Mouse (Mus musculus) heart, postnatal 36 days (tissue): ENCODE data around the gene Rbm6. TPM values are rescaled to one million over a fixed set of nuclear protein-coding genes. Genes with fewer than 3 reads are reported as not detected.

Source experiments
- DNase-seq, 2 experiments: peaks; one replicate each; pipeline ENCODE4 v3.0.0; 2021 to 2022
- intact Hi-C: fragments of 180-260 bp; cut with DNase I; formaldehyde crosslinking; loops from one replicate; pipeline ENCODE4 v1.15.1; 2025
- total RNA-seq, 2 experiments: library from RNA; stranded (reverse); gene quantifications; 2 replicates each; pipeline ENCODE4 v1.2.3; 2021

Gene Rbm6
- total RNA-seq, result 10 to 100 TPM; 29.0 to 30.7 TPM

DNA sequence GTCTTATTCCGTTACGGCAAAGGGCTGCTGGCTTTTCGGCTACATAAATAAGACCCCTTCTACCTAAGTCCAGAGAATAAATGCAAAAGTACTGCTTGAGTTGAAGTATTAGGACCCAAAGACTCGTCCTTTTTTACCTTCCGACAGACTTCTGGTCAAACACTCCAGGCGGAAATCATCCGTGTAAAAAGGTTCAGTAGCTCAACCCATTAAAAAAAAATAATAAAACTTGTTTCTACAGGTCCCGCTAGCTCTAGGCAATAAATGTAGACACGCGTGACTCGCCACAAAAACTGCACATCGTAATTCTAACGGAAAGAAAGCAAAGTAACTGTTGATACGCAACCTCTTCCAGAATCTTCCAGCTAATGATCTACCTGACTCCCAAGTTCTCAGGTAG, at the start of gene Rbm6:
Rbm6 (minus strand) TSS at position 101 of the 400 bp plus-strand sequence.
- intact Hi-C loops, result loop anchor here (2.0 to 5.0 kb wide), 2 partner anchors 16 to 684 kb away; partner anchors contain the start of gene Mon1a
- no peak for DNase-seq

DNA sequence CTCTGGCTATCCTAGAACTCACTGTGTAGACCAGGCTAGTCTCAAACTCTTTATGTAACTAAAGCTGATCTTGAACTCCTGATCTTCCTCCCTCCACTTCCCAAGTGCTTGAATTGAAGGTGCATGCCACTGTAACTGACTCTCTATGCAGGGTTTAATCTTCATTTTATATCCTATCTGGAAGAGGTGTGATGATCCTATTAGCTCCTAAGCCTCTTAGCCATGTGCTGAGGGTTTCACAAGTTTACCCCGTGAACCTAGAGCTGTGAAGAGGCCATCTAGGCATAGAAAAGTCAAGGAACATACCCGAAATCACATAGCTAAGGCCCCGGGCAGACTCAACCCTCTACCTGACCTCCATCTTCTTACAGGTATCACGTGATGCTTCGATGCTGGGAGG, 46.4 kb upstream of the Rbm6 start:
- DNase-seq, result no peak
- intact Hi-C loops, result no loop called here

DNA sequence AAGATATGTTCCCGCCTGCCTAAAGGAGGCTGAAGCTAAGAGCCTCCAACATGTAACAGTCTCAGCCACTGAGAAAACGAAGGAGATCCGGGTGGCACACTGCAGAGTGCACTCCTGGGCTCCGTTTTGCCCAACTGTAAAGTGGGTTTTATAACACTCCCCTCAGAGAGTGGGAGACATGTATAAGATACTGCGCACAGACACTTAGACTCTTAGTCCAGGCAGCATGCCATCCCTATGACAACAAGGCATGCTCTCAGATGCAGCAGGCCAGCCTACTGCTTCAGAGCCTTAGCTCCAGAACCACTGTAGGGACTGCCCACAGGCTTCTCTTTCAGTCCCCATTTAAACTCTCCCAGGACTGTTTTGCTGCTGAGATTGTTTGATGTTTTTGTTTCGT, 45.8 kb upstream of the Rbm6 start:
- intact Hi-C loops, result no loop called here
- no peak for DNase-seq

DNA sequence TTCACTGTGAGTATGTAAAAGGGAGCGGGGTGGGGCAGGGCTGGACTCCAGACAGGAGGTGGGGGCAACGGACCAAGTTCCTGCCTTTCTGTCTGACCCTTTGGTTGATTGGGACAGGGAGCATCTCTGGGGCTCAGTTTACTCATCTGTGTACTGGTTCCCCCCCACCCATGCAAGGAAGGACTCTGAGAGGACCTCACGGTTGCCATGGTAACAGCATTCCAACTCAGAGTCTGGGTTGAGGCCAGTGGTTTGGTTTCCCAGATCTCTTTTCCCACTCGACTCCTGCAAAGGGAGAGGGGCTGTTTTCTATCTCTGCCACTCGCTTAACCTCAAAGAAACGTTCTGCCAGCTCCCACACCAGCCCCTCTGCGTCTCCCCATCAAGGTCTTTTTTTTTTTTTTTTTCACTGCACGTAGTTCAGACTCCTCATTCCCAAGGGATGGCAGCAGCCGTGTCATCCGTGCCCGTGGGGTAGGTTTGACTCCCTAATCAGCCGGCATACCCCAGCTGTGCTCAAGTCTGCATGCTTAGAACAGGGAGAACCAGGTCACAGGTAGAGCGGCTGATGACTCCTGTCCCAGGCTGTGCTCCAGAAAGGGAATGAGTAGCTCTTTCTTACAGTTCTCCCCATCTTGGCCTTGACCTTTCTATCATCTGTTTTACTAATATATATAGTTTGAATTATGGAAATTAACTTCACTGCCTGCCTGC, 45.0 kb upstream of the Rbm6 start:
- DNase-seq, result no peak
- intact Hi-C loops, result no loop called here

DNA sequence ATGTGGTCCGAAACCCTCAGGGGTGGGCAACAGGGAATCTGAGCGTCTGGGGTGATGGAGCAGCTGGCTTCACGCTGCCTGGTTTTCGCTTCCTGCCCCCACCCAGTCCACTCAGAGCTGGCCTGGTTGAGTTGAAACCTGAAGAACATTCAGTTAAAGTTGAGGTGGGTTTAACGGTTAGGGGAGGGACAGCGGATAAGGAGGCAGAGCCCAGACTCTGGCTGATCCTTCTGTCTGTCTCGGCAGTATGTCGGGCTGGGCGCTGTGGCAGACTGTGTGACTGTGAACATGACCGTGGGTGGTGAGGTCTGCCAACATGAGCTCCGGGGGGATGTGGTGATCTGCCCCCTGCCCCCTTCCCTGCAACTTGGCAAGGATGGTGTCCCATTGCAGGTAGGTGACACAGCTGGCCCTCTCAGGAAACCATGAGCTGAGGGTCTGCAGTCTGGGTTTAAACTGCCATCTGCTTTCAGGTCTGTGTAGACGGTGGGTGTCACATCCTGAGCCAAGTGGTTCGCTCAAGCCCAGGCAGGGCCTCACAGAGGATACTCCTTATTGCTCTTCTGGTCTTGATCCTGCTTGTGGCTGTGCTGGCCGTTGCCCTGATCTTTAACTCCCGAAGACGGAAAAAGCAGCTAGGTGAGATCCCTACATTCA, 41.9 kb upstream of the Rbm6 start:
- DNase-seq, result no peak
- intact Hi-C loops, result no loop called here

DNA sequence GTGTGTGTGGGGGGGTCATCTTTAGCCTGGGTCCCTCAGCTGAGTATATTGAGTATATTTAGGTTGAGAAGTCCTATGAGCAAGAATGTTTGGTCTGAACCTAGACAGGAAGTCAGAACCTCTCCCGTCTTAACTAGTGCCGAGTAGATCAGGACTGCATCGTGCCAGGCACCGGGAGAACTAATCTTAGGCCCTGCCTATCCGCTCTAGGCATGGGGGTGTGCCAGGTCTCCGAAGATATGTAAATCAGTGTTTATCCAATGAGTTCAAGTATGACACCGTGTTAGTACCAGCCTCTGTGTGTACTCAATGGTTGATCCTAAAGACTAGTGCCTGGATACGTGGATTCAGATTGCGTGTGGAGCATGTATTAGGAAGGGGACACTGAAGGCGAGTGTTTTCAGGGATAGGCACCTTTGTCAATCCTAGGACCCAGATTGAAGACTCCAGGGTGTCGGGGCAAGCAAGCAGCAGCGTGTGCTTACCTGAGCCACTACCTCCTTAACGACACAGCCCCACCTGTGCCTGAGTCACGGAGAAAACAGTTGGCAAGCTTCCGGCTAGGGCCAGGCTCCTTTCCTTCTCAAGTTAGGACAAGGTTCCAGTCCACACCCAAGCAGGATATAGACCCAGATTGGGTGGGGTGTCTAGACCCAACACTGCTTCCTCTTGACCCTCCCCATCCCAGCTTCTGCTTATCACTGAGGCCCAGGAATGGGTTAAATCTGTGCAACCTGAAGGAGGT, 37.2 kb upstream of the Rbm6 start:
- no peak for DNase-seq
- intact Hi-C loops, result no loop called here

DNA sequence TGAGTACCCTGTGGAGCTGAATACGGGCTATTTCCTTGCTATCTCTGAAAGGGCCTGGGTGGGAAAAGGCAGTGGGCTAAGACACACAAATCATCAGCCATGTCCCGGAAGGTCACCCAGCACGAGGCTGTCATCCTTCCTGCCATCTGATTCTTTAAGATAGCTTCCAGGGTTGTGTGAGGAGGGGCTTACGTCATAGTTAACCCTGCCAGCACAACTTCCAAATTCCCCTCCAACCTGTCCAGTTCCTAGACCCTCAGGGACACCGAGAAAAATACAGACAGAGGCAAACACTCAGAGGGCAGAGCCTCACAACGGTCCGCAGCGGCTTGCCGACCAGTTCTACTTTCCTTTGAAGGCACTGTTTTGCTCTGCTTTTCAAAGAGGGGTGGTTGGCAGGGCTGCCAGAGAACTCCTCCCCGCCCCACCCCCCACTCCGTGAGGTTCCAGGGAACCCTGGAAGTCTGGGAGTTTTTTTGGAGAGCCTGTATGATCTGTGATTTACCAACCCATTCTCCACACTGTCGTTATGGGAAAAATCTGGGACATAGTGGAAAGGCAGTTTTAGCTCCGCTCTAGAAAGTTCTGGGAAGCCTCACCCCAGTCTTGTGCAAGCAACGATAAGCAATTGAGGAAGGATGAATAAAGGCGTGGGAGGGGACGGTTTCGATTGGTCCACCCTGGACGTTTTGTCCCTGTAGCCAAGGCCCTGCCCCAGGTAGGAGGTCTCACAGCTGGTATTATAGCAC, 35.5 kb upstream of the Rbm6 start:
- intact Hi-C loops, result no loop called here
- peak; percentile 41 to 51 for DNase-seq

DNA sequence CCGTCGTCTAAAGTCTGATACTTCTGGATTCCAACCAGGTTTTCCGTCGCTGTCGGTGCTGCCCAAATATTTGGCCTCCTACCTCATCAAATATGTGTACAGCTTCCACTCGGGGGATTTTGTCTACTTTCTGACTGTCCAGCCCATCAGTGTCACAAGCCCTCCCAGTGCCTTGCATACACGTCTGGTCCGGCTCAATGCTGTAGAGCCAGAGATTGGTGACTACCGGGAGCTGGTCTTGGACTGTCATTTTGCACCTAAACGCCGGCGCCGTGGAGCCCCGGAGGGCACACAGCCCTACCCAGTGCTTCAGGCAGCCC, 34.7 kb upstream of the Rbm6 start:
- intact Hi-C loops, result no loop called here
- peak in 1 of 2 experiments; percentile 20 for DNase-seq

DNA sequence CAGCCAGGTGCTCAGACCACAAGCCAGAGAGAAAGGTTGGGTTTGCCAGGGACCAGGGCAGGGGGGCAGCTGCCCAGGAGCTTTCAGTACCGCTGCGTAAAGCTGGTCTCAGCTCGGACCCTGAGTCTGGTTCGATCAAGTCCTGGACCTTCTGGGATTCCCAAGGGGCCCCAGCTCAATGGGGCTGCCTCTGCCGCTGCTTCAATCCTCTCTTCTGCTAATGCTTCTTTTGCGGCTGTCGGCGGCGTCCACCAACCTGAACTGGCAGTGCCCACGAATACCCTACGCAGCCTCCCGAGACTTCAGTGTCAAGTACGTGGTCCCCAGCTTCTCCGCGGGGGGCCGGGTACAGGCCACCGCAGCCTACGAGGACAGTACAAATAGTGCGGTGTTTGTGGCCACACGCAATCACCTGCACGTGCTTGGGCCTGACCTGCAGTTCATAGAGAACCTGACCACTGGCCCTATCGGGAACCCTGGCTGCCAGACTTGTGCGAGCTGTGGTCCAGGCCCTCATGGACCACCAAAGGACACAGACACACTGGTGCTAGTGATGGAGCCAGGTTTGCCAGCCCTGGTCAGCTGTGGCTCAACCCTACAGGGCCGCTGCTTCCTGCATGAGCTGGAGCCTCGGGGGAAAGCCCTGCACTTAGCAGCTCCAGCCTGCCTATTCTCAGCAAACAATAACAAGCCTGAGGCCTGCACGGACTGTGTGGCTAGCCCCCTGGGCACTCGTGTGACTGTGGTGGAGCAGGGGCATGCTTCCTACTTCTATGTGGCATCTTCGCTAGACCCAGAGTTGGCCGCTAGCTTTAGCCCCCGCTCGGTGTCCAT, 34.1 kb upstream of the Rbm6 start:
- intact Hi-C loops, result no loop called here
- peak in 1 of 2 experiments; percentile 43 for DNase-seq

DNA sequence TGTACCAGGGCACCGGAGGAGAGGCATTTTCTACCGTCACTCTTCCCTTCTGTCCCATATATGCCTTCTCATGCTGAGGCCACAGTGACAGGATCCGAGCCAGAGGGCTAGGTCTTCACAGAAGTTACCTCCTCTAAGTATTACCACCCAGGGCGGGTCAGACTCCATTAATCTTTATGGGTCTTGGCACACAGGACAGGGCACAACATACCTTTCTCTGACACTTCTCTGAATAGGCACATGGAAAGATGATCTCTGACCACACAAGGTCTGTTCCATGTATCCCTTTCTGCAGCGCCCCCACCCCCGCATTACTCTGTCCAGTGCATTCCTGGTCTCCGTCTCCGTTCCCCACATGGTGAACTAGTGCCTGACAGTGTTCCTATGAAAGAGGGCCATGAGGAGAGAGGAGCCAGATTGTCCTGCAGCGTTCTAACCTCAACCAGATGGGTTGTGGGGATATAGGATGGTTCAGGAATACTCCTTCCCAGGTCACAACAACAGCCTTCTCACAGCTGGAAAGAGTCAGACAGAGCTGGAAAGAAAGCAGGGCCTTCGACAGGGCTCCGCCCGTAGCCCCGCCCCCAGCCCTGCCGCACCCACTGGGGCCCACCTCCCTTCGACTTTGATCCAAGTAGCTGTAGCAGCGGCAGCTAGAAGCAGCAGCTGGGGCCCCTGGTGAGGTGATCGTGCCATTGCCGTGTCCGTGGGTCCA, 33.4 kb upstream of the Rbm6 start, which contains the start of gene Mst1r:
Mst1r (plus strand) TSS at position 622 of the 715 bp plus-strand sequence.
- DNase-seq, result peak; percentile 80 to 81
- intact Hi-C loops, result no loop called here

DNA sequence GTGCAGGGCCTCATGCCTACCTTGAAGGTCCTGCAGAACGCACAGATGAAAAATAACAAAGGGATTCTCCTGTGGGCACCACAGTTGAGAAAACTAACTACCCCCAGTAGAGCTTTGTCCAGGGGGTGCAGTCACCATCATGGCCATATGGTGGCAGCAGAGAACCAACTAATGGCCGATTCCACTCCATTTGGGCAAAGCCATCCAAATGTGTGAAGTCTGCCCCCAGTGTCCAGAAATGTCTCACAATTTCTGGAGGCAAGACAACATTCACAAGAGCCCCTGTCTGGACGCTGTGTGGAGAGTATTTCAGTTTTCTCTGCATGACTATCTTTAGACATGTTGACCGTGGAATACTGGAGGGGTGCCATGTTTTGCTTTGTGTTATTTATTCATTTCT, 31.7 kb upstream of the Rbm6 start:
- DNase-seq, result peak; percentile 88 to 94
- intact Hi-C loops, result loop anchor here (1.0 kb wide), 3 partner anchors 59 to 163 kb away; partner anchors contain the start of gene Amigo3

DNA sequence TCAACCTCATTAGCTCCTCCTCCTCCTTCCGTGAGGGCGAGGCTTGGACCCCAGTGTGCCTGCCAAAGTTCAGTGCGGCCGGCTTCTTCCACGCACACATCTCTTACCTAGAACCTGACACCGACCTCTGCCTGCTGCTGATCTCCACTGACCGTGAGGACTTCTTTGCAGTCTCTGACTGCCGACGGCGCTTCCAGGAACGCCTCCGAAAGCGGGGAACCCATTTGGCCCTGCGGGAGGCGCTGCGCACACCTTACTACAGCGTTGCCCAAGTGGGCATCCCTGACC, 28.5 kb upstream of the Rbm6 start:
- intact Hi-C loops, result no loop called here
- DNase-seq, result no peak

DNA sequence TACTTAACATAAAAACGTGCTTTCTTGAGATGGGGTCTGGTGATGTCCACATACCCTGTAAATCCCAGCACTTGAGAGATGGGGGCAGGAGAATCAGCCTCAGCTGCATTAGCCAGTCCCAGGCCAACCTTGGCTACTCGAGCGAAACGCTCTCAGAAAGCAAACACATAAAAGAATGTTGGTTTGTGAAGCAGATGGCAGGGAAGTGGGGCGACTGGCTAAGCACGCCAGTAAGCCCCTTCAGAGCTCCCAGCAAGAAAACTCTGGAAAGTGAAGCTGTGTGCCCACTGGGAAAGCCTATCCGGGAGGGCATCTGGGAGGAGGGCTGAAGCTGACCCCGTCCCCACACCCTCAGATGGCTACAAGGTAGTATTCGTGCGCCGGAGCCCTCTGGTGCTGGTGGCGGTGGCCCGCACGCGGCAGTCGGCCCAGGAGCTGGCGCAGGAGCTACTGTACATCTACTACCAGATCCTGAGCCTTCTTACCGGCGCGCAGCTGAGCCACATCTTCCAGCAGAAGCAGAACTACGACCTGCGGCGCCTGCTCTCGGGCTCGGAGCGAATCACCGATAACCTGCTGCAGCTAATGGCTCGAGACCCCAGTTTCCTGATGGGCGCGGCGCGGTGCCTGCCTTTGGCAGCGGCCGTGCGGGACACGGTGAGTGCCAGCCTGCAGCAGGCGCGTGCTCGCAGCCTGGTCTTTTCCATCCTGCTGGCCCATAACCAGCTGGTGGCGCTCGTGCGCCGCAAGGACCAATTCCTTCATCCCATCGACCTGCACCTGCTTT, 28.0 kb upstream of the Rbm6 start:
- DNase-seq, result peak in 1 of 2 experiments; percentile 28
- intact Hi-C loops, result no loop called here

DNA sequence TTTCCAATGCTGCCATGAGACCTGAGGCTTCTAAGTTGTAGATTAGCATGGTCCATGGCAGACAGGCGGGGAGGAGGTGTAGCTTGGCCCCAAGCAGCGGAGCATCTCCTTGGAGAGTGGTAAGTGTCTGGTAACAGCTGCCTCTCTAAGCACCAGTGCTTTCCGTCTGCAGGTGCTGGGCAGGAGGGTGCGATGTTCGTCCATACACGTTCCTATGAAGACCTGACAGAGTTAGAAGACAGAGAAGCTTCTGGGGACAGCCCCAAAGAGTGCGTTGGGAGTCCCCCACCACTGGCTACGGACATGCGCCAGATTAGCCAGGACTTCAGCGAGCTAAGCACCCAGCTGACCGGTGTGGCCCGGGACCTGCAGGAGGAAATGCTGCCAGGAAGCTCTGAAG, 26.8 kb upstream of the Rbm6 start:
- intact Hi-C loops, result no loop called here

DNA sequence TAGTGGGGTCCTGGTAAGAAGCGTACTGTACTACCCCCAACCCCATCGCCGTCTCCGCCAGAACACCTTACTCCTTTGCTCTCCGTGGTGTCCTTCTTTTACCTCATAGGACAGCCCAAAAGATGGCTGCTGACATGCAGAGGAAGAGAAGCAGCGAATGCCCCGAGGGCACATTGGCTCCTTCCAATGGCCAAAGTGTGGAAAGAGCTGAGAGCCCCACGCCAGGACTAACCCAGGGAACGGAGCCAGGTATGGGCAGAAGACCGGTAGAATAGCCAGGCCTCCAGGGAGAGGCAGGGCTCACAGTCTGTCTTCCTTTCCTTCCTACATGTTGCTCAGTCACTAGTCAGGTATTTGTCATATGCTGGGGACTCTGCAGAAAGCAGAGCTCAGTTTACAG, 25.5 kb upstream of the Rbm6 start:
- intact Hi-C loops, result no loop called here
- no peak for DNase-seq

More for the DNA sequence above, 26.8 kb upstream of the Rbm6 start:
- no peak for DNase-seq

DNA sequence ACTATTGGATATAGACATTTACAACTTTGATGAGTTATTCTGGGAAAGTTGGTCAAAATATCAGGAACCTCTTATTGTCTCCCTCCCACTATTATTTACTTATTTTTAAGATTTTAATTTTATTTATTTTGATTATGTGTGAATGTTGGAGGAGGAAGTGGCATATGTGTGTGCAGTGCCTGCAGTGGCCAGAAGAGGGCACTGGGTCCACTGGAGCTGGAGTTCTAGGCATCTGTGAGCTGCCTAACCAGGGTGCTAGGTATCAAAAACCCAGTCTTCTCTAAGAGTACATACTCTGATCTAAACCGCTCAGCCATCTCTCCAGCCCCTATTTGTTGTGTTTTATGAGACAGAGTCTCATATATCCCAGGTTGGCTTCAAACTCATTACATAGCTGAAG, 18.0 kb upstream of the Rbm6 start:
- intact Hi-C loops, result no loop called here
- no peak for DNase-seq

DNA sequence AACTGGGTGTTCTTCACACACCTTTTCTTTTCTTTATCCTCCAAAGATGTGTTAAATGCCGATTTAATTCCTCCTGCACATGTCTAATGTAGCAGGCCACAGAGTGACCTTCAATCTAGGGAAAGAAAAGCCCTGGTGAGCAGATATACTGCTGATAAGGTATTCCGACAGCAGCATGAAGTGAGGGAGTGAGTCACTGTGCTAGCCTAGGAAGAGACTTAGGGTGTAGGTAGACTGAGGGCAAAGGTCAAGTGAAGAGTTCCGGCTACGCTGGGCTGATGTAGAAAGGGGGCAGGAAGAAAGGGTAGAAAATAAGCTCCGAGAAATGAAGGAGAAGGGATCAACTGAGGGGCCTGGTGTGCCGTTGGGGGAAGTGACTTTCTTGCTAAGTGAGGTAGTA, 17.2 kb upstream of the Rbm6 start:
- intact Hi-C loops, result no loop called here
- no peak for DNase-seq

DNA sequence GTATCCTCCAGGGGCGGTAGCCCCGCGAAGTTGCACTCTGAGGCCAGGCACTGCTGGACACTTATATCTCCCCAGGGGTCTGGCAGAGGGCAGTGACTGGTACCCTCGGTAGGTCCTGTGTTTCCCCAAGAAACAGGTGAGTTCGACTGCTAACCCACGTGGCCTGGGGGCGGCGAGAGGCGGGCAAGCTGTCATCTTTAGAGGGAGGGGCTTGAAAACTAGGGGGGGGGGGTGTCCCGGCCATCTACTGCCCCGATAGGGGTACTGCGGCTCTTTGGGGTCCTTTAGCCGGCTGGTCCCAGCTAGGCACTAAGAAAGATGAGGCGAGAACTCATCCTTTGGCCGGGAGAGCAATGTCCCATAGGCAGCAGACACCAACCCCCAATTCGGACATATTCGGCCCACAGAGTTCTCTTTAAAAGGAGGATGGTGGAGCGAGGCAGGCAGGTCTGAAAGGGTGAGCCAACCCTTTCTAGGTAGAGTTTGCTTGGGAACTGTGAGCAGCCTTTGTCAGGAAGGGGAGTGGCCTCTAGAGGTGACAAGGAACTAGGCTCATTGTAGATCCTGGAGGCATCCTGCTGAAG, 15.3 kb upstream of the Rbm6 start:
- peak in 1 of 2 experiments; percentile 24 for DNase-seq
- intact Hi-C loops, result loop anchor here (2.0 kb wide), 1 partner anchor 16 kb away; the partner anchor contains the start of gene Rbm6
